Mouse (Mus musculus) heart, adult 2 months (tissue): ENCODE measurements around the gene Grik4.

Experiments
- CTCF ChIP-seq: fragments of 200-600 bp; IDR thresholded peaks from 2 replicates; pipeline ENCODE4 v1.8.1; 2022; ENCODE audit warnings: antibody characterized with exemption, mild to moderate bottlenecking, moderate library complexity
- EP300 ChIP-seq: fragments of 200-500 bp; IDR thresholded peaks from 2 replicates; pipeline ENCODE4 v1.6.1; 2011; ENCODE audit warnings: low read depth, low read length, control low read depth; ENCODE audit not compliant: insufficient read depth
- POLR2A ChIP-seq: fragments of 200-500 bp; IDR thresholded peaks from 2 replicates; pipeline ENCODE4 v1.6.1; 2011; ENCODE audit warnings: mild to moderate bottlenecking, low read depth, low read length, control low read depth; ENCODE audit not compliant: insufficient read depth

GRCm38 (mm10) chr9:42962506-42962905 is 18.2 kb upstream of the Grik4 start:
- no peak for TF ChIP-seq CTCF
- TF ChIP-seq POLR2A: no peak
- TF ChIP-seq EP300: no peak
